Mouse (Mus musculus) frontal cortex, postnatal 36 days (tissue): ENCODE measurements around the gene Cox10.

Experiments
- DNase-seq, 2 experiments: peaks; one replicate each; pipeline ENCODE4 v3.0.0; 2022; ENCODE audit warnings: low spot score in 2 of 2

The Cox10 gene

DNA sequence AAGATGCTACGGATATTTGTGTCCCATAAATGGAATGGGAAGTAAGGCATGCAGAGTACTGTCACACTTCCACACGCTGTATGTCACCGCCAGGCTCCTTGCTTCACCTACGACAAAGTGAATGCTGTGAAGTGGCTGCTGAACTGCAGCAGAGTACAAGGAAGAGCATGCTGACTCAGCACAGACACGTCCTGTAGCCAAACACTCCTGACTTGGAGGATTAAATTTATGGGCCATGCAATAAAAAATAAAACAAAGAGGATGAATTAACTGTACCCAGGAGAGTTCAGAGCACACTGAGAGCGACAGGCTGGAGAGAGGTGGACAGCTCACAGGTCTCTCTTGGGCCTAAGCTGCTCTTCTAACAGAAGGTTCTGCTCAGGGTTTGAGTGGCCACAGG is 79.8 kb downstream of the Cox10 start:
- DNase-seq, result no peak

- DNase-seq, result no peak
Measured at GRCm38 (mm10) chr11:63991958-63992357, 87.3 kb downstream of the Cox10 start.

DNA sequence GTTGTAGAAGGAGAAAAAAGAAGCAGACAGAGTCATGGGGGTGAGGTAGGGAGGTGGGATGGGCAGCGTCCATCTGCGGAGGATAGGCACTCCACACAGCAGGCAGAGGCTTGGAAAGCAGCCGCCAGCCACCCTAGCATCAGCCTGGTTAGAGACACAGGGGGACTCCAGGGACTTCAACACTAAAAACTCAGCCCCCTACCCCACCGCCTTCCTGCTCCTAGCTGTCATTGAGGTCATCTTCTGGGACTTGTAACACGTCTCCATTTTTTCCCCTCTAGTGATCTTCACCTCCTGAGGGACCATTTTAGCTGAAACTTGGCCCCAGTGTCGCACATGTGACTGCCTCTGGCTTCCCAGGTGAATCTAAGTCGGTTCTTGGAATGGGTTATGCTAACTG is 88.5 kb downstream of the Cox10 start:
- no peak for DNase-seq

- DNase-seq, result no peak
Measured at GRCm38 (mm10) chr11:63990311-63990710, 89.0 kb downstream of the Cox10 start.

DNA sequence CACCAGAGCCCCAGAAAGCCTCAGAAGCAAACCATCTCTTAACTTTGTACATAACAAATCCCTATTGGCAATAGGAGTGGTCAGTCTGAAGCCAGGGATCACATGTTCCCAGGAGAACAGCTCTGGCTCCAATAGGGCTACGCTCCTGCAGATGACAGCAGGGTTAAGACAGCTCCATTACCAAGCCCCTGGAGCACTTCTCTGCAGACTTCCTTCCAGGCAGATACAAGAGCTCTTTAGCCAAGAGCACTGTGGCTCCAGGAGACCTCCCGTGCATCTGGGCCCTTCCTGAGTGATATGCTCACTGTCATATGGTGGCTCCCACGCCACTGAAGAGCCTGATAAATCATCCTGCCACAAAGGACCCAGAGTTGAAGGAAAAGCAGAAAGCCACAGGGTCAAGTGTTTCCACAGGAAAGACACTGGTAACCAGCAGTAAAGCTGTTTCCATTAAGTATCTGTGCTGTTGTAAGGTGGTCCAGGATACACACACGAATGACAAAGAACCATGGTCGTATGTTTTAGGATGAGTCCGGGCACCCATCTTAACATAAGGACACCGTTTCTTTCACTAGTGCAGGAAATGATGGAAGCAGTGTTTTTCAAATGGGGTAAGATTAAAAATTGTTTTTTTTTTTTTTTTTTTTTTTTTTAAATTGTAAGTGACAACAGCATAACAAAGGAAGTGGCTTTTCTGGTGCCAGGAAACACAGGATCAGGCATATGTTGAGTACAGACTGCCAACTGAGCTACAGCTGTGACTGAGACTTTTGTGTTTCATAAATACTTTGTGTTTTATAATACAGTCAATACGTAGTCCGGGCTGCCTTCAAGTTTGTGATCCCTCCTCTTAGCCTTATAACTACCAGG is 90.0 kb downstream of the Cox10 start:
- no peak for DNase-seq

DNA sequence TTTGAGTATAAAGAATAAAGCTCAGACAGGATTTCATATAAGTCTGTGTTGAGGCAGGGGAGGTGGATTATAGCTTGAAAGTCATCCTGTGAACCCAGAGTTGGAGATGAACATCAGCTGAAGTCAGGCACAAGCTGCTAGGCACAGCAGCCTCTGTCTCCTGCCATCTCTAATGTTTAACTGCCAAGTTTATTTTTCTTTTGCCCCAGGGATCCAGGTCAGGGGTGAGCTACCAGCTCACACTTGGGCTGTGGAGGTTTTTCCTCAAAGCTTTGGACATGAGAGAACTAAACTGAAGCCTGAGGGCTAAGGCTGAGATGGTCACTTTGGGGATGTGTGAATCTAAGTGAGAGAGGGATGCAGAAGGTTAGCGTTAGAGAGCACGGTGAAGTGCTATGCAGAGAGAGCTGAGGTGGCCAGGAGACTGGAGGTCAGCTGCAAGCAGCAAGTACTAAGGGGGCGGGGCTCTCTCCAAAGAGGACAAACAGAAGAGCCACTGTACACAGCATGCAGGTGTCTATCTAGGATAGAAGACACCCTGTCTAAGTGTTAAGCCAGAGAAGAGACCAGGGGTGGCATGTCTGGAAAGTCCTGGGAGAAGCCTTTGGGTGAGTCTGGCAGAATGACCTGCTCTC is 91.1 kb downstream of the Cox10 start:
- no peak for DNase-seq

DNA sequence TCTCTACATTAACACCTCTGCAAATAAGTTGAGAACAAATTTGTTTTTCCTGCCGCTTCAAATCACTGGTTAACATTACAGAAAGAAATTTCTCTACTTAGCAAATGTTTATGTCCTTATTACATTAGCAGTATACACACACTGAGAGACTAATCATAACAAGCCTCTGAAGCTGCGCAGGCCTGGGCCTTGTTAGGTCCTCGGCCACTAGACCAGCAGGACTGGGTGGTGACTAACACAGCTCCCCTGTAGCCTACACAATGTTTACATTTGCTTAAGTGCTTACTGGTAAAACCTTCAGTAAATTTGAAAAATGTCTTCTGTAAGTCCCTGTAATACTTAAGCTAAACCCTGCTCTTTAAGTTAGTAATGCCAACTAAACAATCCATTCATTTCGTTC is 92.6 kb downstream of the Cox10 start:
- DNase-seq, result no peak

- DNase-seq, result no peak
Measured at GRCm38 (mm10) chr11:63985481-63985880, 93.8 kb downstream of the Cox10 start.

DNA sequence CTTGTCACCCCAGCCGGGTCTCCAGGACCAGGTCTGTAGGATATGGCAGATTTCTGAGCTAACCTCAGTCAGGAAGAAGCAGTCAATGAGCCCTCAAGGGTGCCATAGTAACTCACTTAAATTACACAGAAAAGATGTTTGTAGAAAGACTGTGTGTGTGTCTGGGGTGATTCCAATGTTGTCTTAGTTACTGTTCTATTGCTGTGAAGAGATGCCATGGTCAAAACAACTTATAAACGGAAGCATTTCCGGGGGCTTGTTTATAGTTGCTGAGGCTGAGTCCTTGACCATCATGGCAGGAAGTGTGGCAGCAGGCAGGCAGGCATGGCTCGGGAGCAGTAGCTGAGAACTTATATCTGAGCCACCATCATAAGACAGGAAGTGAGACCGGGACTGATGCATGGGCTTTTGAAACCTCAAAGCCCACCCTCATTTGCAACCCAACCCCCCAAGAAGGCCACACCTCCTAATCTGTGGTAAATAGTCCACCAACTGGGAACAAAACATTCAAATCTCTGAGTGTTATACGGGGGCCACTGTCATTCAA is 94.6 kb downstream of the Cox10 start:
- no peak for DNase-seq

DNA sequence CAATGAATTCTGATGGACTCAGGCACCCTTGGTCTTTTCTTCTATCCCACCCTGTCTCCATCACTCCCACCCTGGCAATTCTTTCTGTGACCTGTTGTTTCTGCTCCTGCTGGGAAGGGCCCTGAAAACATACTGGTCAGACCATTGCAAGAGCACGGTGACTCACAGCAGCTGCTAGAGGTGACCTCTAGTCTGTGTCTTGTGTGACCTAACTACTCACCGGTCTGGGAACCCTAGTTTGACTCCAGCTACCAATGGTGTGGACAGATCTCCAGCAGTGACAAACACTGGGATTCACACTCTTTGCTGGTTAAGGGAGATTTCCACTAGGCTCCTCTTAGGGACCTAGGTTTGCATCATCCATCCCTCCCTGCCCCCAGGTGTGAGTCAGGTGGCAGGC is 101.5 kb downstream of the Cox10 start:
- DNase-seq, result no peak

DNA sequence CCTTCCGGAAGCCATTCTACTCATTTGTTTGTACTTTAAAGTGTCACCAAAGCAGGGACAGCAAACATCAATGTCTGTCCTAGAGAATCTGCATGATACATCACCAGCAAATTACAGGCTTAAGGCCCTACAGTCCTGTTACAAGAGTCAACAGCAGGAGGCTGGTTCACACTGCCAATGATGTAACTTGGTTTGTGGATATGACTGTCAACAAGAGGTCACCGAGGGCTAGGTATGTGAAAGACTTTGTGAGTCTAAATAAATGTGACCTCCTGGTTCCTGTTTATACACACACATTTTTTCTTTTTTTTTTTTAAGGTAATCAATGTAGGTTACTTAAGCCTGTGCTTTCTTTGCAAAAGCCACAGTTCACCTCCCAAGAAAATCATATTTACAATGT is 102.5 kb downstream of the Cox10 start:
- no peak for DNase-seq

- no peak for DNase-seq
Measured at GRCm38 (mm10) chr11:63975260-63975899, 103.9 kb downstream of the Cox10 start.

GRCm38 (mm10) chr11:63973973-63974372 is 105.3 kb downstream of the Cox10 start:
- no peak for DNase-seq

DNA sequence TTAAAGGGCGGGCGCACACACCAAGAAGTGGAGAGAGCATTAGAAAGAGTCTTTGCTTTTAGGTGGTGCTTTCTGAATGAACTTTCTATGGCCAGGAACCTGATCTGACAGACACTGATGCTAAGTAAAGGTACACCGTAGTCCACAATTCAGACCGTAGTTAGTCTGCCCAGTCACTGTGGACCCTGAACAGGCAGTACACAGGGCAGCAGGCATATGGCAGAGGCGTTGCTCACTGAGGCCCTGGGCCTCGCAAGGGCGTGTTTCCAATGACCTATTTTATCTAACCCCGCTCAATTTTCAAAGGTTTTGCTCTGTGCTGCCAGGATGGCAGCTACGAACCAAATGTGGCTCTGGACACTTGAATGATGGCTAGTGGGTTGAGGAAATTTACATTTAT is 107.8 kb downstream of the Cox10 start:
- no peak for DNase-seq

GRCm38 (mm10) chr11:63970818-63971217 is 108.5 kb downstream of the Cox10 start:
- no peak for DNase-seq

- DNase-seq, result peak; percentile 5 to 19
Measured at GRCm38 (mm10) chr11:63969205-63969910, 109.9 kb downstream of the Cox10 start.

- no peak for DNase-seq
Measured at GRCm38 (mm10) chr11:63968388-63969035, 110.8 kb downstream of the Cox10 start.

DNA sequence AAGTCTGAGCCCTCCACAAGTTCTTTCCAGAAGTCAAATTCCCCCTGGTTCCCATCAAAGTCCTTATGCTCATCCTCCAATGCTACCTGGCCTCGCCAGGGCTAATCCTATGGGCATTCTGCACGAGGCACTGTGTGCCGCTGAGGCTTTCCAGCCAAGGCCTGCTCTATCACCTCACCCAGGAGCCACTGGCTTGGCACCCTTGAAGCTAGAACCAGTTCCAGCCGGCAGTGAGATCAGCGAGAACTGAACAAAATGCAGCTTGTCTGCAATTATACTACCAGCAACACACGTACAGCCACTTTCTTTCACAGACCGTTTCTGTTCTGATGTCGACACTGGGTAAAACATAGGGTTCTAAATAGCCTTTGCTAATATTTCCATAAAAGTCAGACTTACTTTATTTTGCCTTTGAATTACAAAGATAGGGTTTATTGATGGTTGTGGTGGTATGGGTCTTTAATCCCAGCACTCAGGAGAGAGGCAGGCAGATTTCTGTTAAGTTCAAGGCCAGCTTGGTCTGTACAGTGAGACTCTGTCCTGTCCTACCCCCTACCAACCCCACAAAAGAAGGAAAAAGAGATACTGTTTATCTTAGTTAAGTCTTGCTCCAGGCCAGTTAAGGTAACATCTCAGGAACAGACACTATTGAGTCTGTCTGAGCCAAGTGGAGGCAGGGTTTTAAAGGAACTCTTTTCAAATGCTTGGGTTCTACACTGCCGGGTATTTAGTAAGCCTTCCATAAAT is 111.5 kb downstream of the Cox10 start:
- no peak for DNase-seq

DNA sequence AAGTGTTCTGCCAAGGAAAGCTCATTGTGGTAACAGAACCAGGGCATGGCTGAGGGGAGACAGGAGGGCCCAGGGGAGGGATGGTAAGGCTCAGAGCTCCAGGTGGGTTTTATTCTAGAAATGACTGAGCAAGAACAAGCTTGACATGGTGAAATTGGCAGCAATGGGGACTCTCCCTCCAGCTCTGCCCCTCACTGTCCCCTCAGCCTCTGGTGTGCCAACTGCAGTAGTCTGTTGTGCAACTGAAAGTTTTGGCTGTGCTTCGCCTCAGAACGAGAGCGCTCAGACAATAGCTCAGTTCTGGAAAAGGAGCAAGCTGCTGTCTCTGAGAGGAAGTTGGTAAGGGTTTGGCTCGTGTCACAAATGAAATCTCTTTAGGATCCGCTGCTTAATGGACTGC is 113.8 kb downstream of the Cox10 start:
- DNase-seq, result no peak

DNA sequence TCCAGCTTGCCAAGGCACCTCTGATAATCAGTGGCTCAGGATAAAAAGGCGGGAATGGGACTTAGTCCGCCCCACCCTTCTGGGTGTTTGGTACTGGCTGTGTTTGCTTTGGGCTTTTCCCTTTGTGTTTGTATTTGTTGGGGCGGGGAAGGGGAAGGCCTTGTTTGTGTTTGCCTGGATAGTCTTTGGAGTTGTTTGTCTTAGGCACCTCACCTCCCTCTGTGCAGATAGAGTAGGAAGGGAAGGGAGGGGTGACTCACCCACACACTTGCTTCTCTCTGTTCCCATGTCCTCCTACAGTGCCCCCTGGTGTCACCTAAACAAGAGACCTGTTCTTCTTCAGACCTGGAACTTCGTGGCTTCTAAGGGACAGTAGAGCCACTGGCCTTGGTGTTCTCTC is 122.1 kb downstream of the Cox10 start:
- no peak for DNase-seq

DNA sequence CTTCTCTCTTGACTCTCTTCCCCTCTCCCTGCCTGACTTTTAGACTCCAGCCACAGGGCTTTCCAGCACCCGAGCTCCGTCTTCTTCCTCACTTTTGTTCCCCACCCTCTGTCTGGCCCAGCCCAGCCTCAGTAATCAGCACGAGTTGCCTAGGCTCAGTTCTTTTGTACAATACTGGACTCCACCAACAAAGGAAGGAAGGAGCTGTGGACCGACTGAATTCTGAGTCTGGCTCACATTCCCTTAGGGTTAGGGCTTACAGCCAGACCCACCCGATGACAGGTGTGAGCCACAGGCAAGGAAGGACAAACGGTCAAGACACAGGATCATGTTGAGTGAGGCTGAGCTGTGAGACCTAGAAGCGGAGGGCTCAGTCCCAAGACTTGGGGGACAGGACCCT is 122.5 kb downstream of the Cox10 start:
- no peak for DNase-seq
